Mouse (Mus musculus) embryo, embryonic 11 days (tissue): ENCODE measurements around the gene Xlr4a.
"Not testable (repeated sequence)": the region's sequence is repeated elsewhere in the genome, so short reads cannot be mapped to it uniquely, and the experiment has no call there.

Source experiments
- DNase-seq: peaks from one replicate; pipeline ENCODE4 v3.0.0-alpha.2; 2015

Xlr4a gene

GRCm38 (mm10) chrX:73082267-73083055 is at the start of gene Xlr4a:
Xlr4a (minus strand) TSS chrX:73082478.
- DNase-seq = not testable (repeated sequence)

GRCm38 (mm10) chrX:73122859-73123829 is 40.9 kb upstream of the Xlr4a start:
- not testable (repeated sequence) for DNase-seq

- DNase-seq = not testable (repeated sequence)
These were observed 34.5 kb upstream of the Xlr4a start, which contains the start of gene Gm14685 for GRCm38 (mm10) chrX:73116747-73117146. Gm14685 (plus strand) TSS chrX:73117047.

GRCm38 (mm10) chrX:73096941-73097508 is 14.7 kb upstream of the Xlr4a start, which contains the start of gene Xlr3a:
Xlr3a (minus strand) TSS chrX:73097095.
- not testable (repeated sequence) for DNase-seq

- DNase-seq = not testable (repeated sequence)
These were observed 15.4 kb downstream of the Xlr4a start for GRCm38 (mm10) chrX:73066765-73067312.

GRCm38 (mm10) chrX:73064415-73064793 is 17.9 kb downstream of the Xlr4a start, which contains the start of gene Pnma3:
Pnma3 (plus strand) TSS chrX:73064787.
- no peak for DNase-seq

GRCm38 (mm10) chrX:73063512-73064414 is 18.5 kb downstream of the Xlr4a start:
- peak; percentile 49 for DNase-seq

GRCm38 (mm10) chrX:73062323-73062722 is 20.0 kb downstream of the Xlr4a start:
- DNase-seq = no peak

GRCm38 (mm10) chrX:73061528-73061927 is 20.8 kb downstream of the Xlr4a start:
- no peak for DNase-seq

GRCm38 (mm10) chrX:73053860-73054563 is 28.3 kb downstream of the Xlr4a start:
- peak; percentile 91 for DNase-seq

GRCm38 (mm10) chrX:73039666-73040065 is 42.6 kb downstream of the Xlr4a start:
- DNase-seq = no peak

- DNase-seq = no peak
These were observed 43.4 kb downstream of the Xlr4a start for GRCm38 (mm10) chrX:73038831-73039230.

GRCm38 (mm10) chrX:73037003-73037402 is 45.3 kb downstream of the Xlr4a start, which contains the start of gene Pnma5:
Pnma5 (minus strand) TSS chrX:73037103.
- no peak for DNase-seq
